Mouse (Mus musculus) kidney, embryonic 16.5 days (tissue): Measurements from ENCODE around the gene Arid1b. TPM values are rescaled to one million over a fixed set of nuclear protein-coding genes. Genes with fewer than 3 reads are reported as not detected.

ENCODE experiments used
- ATAC-seq: fragments of 200-750 bp; cut with Nextera tagmentation; 2 replicates; pipeline ENCODE4 v1.8.0; 2017; ENCODE audit warnings: moderate TSS enrichment; ENCODE audit not compliant: low FRiP score, low TSS enrichment
- H3K27ac ChIP-seq: fragments of 300-500 bp; sonication (generic); 2 replicates; pipeline ENCODE4 v1.5.1; 2014; ENCODE audit warnings: low read length
- H3K27me3 ChIP-seq: fragments of 300-500 bp; sonication (generic); 2 replicates; pipeline ENCODE4 v1.6.1; 2014; ENCODE audit warnings: low read length, control low read depth, mixed read lengths; ENCODE audit not compliant: insufficient read depth
- H3K36me3 ChIP-seq: fragments of 300-500 bp; sonication (generic); 2 replicates; pipeline ENCODE4 v1.6.1; 2014; ENCODE audit warnings: low read length, control low read depth, mixed read lengths; ENCODE audit not compliant: insufficient read depth
- H3K4me1 ChIP-seq: fragments of 300-500 bp; sonication (generic); 2 replicates; pipeline ENCODE4 v1.6.1; 2014; ENCODE audit warnings: low read length, control low read depth, mixed read lengths; ENCODE audit not compliant: insufficient read depth
- H3K4me2 ChIP-seq: fragments of 300-500 bp; sonication (generic); replicated peaks from 2 replicates; pipeline ENCODE4 v1.6.1; 2014; ENCODE audit warnings: low read depth, low read length
- H3K4me3 ChIP-seq: fragments of 300-500 bp; sonication (generic); 2 replicates; pipeline ENCODE4 v1.5.1; 2014; ENCODE audit warnings: mild to moderate bottlenecking, low read length
- H3K9ac ChIP-seq: fragments of 300-500 bp; sonication (generic); replicated peaks from 2 replicates; pipeline ENCODE4 v1.6.1; 2014; ENCODE audit warnings: low read length
- H3K9me3 ChIP-seq: fragments of 300-500 bp; sonication (generic); 2 replicates; pipeline ENCODE4 v1.6.1; 2016; ENCODE audit warnings: low read length, control low read depth
- WGBS: fragments of 180-500 bp; shearing (Covaris S2); extraction: QIAGEN DNeasy Blood & Tissue Kit; methylation state at CpG from one replicate; pipeline ENCODE4 v1.1.7; 2014; 5-methylcytosine and 5-hydroxymethylcytosine counted together
- polyA plus RNA-seq: library from polyadenylated mRNA; unstranded; fragments of >200 nt; fragmentation: Nextera tagmentation; extraction: Ambion mirVana; gene quantifications from 2 replicates; pipeline ENCODE4 v1.2.1, GENCODE M21; 2015

The Arid1b gene
- polyA plus RNA-seq, 1 experiment from 2014 or later: 10.9 TPM

- Histone ChIP-seq H3K27me3 (no peaks in the 10 kb centered on the region), H3K4me1 (no peaks in the 10 kb centered on the region), H3K4me3 (no peak overlapping the region), H3K9me3 (no peaks in the 10 kb centered on the region), H3K27ac (no peak overlapping the region), H3K9ac (no peak overlapping the region), H3K4me2 (no peak overlapping the region), H3K36me3 (no peaks in the 10 kb centered on the region)
- ATAC-seq: no peak
- WGBS: 63% methylated on average over 4 of the region's 4 CpGs
These were observed 26.9 kb upstream of the Arid1b start for GRCm38 (mm10) chr17:4967201-4967600.

GRCm38 (mm10) chr17:4968035-4968434 lies 26.1 kb upstream of the Arid1b start:
- H3K27ac ChIP-seq: no peak overlapping the region
- 82% methylated on average over 3 of the region's 3 CpGs for WGBS
- no peaks in the 10 kb centered on the region for H3K4me1 ChIP-seq

DNA sequence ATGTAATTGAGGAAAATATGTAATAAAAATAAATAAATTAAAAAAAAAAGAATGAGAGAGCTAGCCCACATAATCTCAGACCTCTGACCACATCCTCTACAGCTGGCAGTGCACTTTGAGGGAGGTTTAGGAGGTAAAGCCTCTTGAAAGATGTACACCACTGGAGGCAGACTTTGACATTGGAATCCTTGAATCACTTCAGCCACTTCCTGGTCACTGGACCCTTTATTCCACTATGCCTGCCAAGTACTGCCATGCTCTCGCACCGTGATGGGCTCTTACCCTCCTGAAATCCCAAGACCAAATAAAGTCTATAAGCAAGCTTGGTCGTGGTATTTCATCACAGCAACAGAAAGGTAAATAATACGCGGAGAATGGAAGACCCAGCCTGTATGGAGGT lies 25.3 kb upstream of the Arid1b start:
- ATAC-seq: no peak
- H3K4me2 ChIP-seq: no peak overlapping the region
- H3K27me3 ChIP-seq: no peaks in the 10 kb centered on the region
- no peak overlapping the region for H3K27ac ChIP-seq
- no peaks in the 10 kb centered on the region for H3K36me3 ChIP-seq
- no peaks in the 10 kb centered on the region for H3K9me3 ChIP-seq
- no peaks in the 10 kb centered on the region for H3K4me1 ChIP-seq
- H3K4me3 ChIP-seq: no peak overlapping the region
- WGBS: 96% methylated on average over 5 of the region's 5 CpGs
- H3K9ac ChIP-seq: no peak overlapping the region

More at GRCm38 (mm10) chr17:4968035-4968434, 26.1 kb upstream of the Arid1b start:
- Histone ChIP-seq H3K4me3 (no peak overlapping the region), H3K4me2 (no peak overlapping the region), H3K9ac (no peak overlapping the region), H3K36me3 (no peaks in the 10 kb centered on the region), H3K9me3 (no peaks in the 10 kb centered on the region), H3K27me3 (no peaks in the 10 kb centered on the region)
- no peak for ATAC-seq

GRCm38 (mm10) chr17:4972261-4972660 lies 21.9 kb upstream of the Arid1b start:
- H3K4me2 ChIP-seq: no peak overlapping the region
- no peak overlapping the region for H3K9ac ChIP-seq
- no peak for ATAC-seq
- no peak overlapping the region for H3K4me3 ChIP-seq
- H3K27ac ChIP-seq: no peak overlapping the region
- no peaks in the 10 kb centered on the region for H3K4me1 ChIP-seq
- H3K27me3 ChIP-seq: no peaks in the 10 kb centered on the region
- WGBS: 59% methylated on average over 6 of the region's 6 CpGs
- H3K36me3 ChIP-seq: no peaks in the 10 kb centered on the region
- H3K9me3 ChIP-seq: no peaks in the 10 kb centered on the region

- 76% methylated on average over 11 of the region's 11 CpGs for WGBS
- no peak for ATAC-seq
- H3K4me1 ChIP-seq: no peaks in the 10 kb centered on the region
These were observed 19.4 kb upstream of the Arid1b start for GRCm38 (mm10) chr17:4974736-4975135.

DNA sequence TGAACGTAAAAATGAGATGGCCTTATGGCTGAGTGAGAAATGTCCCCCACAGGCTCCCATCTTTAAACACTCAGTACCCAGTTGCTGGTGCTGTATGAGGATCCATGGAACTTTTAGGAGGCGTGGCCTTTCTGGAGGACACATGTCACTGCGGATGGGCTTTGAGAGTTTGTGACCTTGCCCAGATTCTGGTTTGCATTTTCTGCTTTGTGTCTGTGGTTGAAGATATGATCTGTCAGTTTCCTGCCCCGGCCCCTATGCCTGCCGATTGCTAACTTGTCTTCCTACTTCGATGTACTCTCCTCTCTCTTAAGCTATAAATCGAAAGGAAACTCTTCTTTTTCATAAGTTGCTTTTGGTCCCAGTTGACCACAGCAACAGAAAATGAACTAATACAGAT lies 14.0 kb upstream of the Arid1b start:
- no peak for ATAC-seq
- 91% methylated on average over 7 of the region's 7 CpGs for WGBS
- H3K27ac ChIP-seq: no peak overlapping the region

More at GRCm38 (mm10) chr17:4974736-4975135, 19.4 kb upstream of the Arid1b start:
- no peaks in the 10 kb centered on the region for H3K9me3 ChIP-seq
- H3K36me3 ChIP-seq: no peaks in the 10 kb centered on the region
- no peak overlapping the region for H3K4me3 ChIP-seq
- H3K27me3 ChIP-seq: no peaks in the 10 kb centered on the region
- no peak overlapping the region for H3K9ac ChIP-seq
- H3K4me2 ChIP-seq: no peak overlapping the region
- no peak overlapping the region for H3K27ac ChIP-seq

GRCm38 (mm10) chr17:4982819-4983218 lies 11.3 kb upstream of the Arid1b start:
- H3K27ac ChIP-seq: no peak overlapping the region
- no peaks in the 10 kb centered on the region for H3K27me3 ChIP-seq
- H3K9me3 ChIP-seq: no peaks in the 10 kb centered on the region
- no peak overlapping the region for H3K4me2 ChIP-seq
- no peak overlapping the region for H3K4me3 ChIP-seq
- 88% methylated on average over 5 of the region's 5 CpGs for WGBS
- no peaks in the 10 kb centered on the region for H3K4me1 ChIP-seq
- H3K9ac ChIP-seq: no peak overlapping the region
- no peaks in the 10 kb centered on the region for H3K36me3 ChIP-seq
- no peak for ATAC-seq

More for the DNA sequence above, 14.0 kb upstream of the Arid1b start:
- Histone ChIP-seq H3K4me2 (no peak overlapping the region), H3K4me3 (no peak overlapping the region), H3K36me3 (no peaks in the 10 kb centered on the region), H3K9ac (no peak overlapping the region), H3K9me3 (no peaks in the 10 kb centered on the region), H3K4me1 (no peaks in the 10 kb centered on the region), H3K27me3 (no peaks in the 10 kb centered on the region)

GRCm38 (mm10) chr17:4984691-4985090 lies 9.4 kb upstream of the Arid1b start:
- no peak overlapping the region for H3K27ac ChIP-seq
- no peaks in the 10 kb centered on the region for H3K9me3 ChIP-seq
- H3K9ac ChIP-seq: no peak overlapping the region
- WGBS: 76% methylated on average over 7 of the region's 7 CpGs
- H3K4me3 ChIP-seq: no peak overlapping the region
- H3K36me3 ChIP-seq: no peaks in the 10 kb centered on the region
- H3K4me1 ChIP-seq: no peaks in the 10 kb centered on the region
- no peaks in the 10 kb centered on the region for H3K27me3 ChIP-seq
- H3K4me2 ChIP-seq: no peak overlapping the region
- no peak for ATAC-seq

GRCm38 (mm10) chr17:4990911-4991560 lies 3.1 kb upstream of the Arid1b start:
- no peak for ATAC-seq
- Histone ChIP-seq H3K4me1 (no peaks in the 10 kb centered on the region; the same call in 1 of the 2 replicates), H3K27me3 (no peaks in the 10 kb centered on the region), H3K36me3 (no peaks in the 10 kb centered on the region), H3K4me3 (no peak overlapping the region), H3K4me2 (no peak overlapping the region), H3K9me3 (no peaks in the 10 kb centered on the region), H3K9ac (no peak overlapping the region), H3K27ac (no peak overlapping the region)
- WGBS: 83% methylated on average over 16 of the region's 16 CpGs

GRCm38 (mm10) chr17:4991600-4991999 lies 2.5 kb upstream of the Arid1b start:
- H3K9ac ChIP-seq: no peak overlapping the region
- no peak overlapping the region for H3K4me2 ChIP-seq
- no peak for ATAC-seq
- H3K36me3 ChIP-seq: no peaks in the 10 kb centered on the region
- no peak overlapping the region for H3K27ac ChIP-seq
- no peak overlapping the region for H3K4me3 ChIP-seq
- no peaks in the 10 kb centered on the region for H3K27me3 ChIP-seq
- no peaks in the 10 kb centered on the region; the same call in 1 of the 2 replicates for H3K4me1 ChIP-seq
- H3K9me3 ChIP-seq: no peaks in the 10 kb centered on the region
- WGBS: 77% methylated on average over 10 of the region's 10 CpGs
